ENCODE assay signal across 8 mouse cellular contexts in the genomic region with DNA sequence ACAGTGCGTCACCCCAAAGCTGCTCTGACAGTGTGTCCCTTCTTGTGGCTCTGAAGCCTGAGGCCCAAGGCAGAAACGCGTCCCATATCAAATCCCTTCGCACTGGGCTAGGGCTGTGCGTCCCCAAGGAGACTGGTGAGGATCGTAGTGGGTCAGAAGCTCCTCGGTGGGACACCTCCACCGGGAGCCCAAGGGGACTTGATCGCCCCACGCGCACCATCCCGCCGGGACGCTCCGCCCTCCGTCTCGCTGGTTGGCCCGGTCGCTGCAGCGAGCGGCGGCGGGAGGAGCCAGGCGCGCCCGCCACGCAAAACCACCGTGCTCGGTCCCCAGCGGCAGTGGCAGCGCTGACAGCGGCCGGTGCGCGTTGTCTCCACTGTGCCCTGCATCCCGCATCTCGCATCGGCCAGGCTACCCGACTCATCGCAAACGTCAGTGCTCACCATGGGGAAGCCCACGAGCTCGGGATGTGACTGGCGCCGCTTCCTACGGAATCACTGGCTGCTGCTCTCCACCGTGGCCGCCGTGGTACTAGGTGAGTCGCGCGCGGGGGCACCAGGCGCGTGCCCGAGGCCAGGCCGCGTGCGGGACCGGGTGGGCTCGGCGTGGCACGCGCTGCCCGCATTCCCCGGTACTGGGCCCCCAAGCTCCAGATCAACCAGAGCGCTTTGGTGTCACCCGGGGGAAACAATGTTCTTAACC. TPM values are rescaled to one million over a fixed set of nuclear protein-coding genes. Genes with fewer than 3 reads are reported as not detected.
DNase-seq lines count a peak whose midpoint lies in the region; ATAC-seq and TF ChIP-seq lines count a peak whose summit lies in the region.

Slc1a1 (plus strand) TSS at position 252 of the 702 bp plus-strand sequence.

- H3K27ac ChIP-seq in forebrain, embryonic 14.5 days (ENCODE audit: low read depth, low read length) = 0 out of 2 replicates have a peak within 1 kb of the TSS, but pooled peaks have one; percentile 35
- no peak within 1 kb of the TSS for H3K27ac ChIP-seq in liver, embryonic 15.5 days (replicated peaks)
- H3K27ac ChIP-seq in neural tube, embryonic 13.5 days (replicated peaks) = peak within 1 kb of the TSS; percentile 82

- peaks cover 50% of the 10 kb centered on the region for H3K4me1 ChIP-seq in E14TG2a.4 (replicated peaks; ENCODE audit: low read depth, low read length)
- no peaks in the 10 kb centered on the region; the same call in 1 of the 2 replicates for H3K4me1 ChIP-seq in forebrain, embryonic 14.5 days (ENCODE audit: control insufficient read depth, insufficient read depth, low read length)
- no peaks in the 10 kb centered on the region for H3K4me1 ChIP-seq in liver, embryonic 15.5 days (replicated peaks)
- H3K4me1 ChIP-seq in neural tube, embryonic 13.5 days (replicated peaks) = peaks cover 19% of the 10 kb centered on the region

- no peak for TF ChIP-seq CTCF in E14TG2a.4 (conservative IDR thresholded peaks at IDR 0.05; ENCODE audit: low read length)

- intact Hi-C loops in heart, postnatal 36 days (cut with DNase I) = no loop called here

- peak; percentile 87 for ATAC-seq in cerebellum, adult (ENCODE audit: insufficient number of reproducible peaks, low FRiP score, low TSS enrichment)
- ATAC-seq in forebrain, embryonic 14.5 days = peak; percentile 93
- no peak for ATAC-seq in liver, embryonic 15.5 days (ENCODE audit: insufficient read depth)
- ATAC-seq in neural tube, embryonic 13.5 days (ENCODE audit: low read depth) = peak; percentile 93

- peak within 1 kb of the TSS; percentile 83 for H3K4me3 ChIP-seq in E14TG2a.4 (replicated peaks; ENCODE audit: low read length)
- H3K4me3 ChIP-seq in forebrain, embryonic 14.5 days (ENCODE audit: low read depth, low read length) = peak within 1 kb of the TSS; percentile 53
- peak within 1 kb of the TSS; percentile 44 for H3K4me3 ChIP-seq in liver, embryonic 15.5 days (replicated peaks)
- H3K4me3 ChIP-seq in neural tube, embryonic 13.5 days = peak within 1 kb of the TSS; percentile 63

- H3K9ac ChIP-seq in forebrain, embryonic 14.5 days (ENCODE audit: low read length) = peak within 1 kb of the TSS; percentile 68
- no peak within 1 kb of the TSS for H3K9ac ChIP-seq in liver, embryonic 15.5 days
- H3K9ac ChIP-seq in neural tube, embryonic 13.5 days = peak within 1 kb of the TSS; percentile 78

- H3K4me2 ChIP-seq in forebrain, embryonic 14.5 days (ENCODE audit: low read length) = peak within 1 kb of the TSS; percentile 79
- H3K4me2 ChIP-seq in liver, embryonic 15.5 days = peak within 1 kb of the TSS; percentile 66
- peak within 1 kb of the TSS; percentile 91 for H3K4me2 ChIP-seq in neural tube, embryonic 13.5 days

- H3K27me3 ChIP-seq in E14TG2a.4 (ENCODE audit: insufficient read depth, low read length) = peaks cover 38% of the 10 kb centered on the region
- H3K27me3 ChIP-seq in forebrain, embryonic 14.5 days (replicated peaks; ENCODE audit: control insufficient read depth, insufficient read depth, low read length) = no peaks in the 10 kb centered on the region
- H3K27me3 ChIP-seq in liver, embryonic 15.5 days = peaks cover 41% of the 10 kb centered on the region
- peaks cover 16% of the 10 kb centered on the region for H3K27me3 ChIP-seq in neural tube, embryonic 13.5 days

- H3K36me3 ChIP-seq in E14TG2a.4 (ENCODE audit: insufficient read depth, low read length) = no peaks in the 10 kb centered on the region
- no peaks in the 10 kb centered on the region for H3K36me3 ChIP-seq in forebrain, embryonic 14.5 days (ENCODE audit: control insufficient read depth, insufficient read depth, low read length)
- no peaks in the 10 kb centered on the region for H3K36me3 ChIP-seq in liver, embryonic 15.5 days (replicated peaks)
- H3K36me3 ChIP-seq in neural tube, embryonic 13.5 days = no peaks in the 10 kb centered on the region

- H3K9me3 ChIP-seq in E14TG2a.4 (ENCODE audit: low read length) = peaks cover 6% of the 10 kb centered on the region; the same call in 1 of the 2 replicates
- H3K9me3 ChIP-seq in forebrain, embryonic 14.5 days (replicated peaks; ENCODE audit: control insufficient read depth, low read length) = no peaks in the 10 kb centered on the region
- no peaks in the 10 kb centered on the region for H3K9me3 ChIP-seq in liver, embryonic 15.5 days (replicated peaks)
- no peaks in the 10 kb centered on the region for H3K9me3 ChIP-seq in neural tube, embryonic 13.5 days

- DNase-seq in forebrain, embryonic 14.5 days (ENCODE audit: low spot score) = peak; percentile 80
- DNase-seq in heart, postnatal 36 days = peak; percentile 30 to 44
- DNase-seq in layer of hippocampus, adult 18-20 months (ENCODE audit: low spot score in 2 of 2) = peak; percentile 85 to 87
- peak; percentile 14 for DNase-seq in urinary bladder, postnatal 25 days (ENCODE audit: low spot score)

- WGBS in forebrain, embryonic 14.5 days = 1% methylated on average over 63 of the region's 68 CpGs
- WGBS in liver, embryonic 15.5 days (ENCODE audit: insufficient replicate concordance) = 2% methylated on average over 68 of the region's 68 CpGs
- under 1% methylated on average over 68 of the region's 68 CpGs for WGBS in neural tube, embryonic 13.5 days

RNA-seq across cellular contexts. Expression of gene Slc1a1, which starts in this region (rescaled TPM):
- polyA plus RNA-seq in forebrain, embryonic 14.5 days (2014; fragmentation: Nextera tagmentation; extraction: Ambion mirVana) = 9.3 and 13.6 TPM in 2 replicates
- total RNA-seq in heart, postnatal 36 days (2021) = 1 to 10 TPM in 1 of 2 experiments, under 1 TPM in 1; 0.95 to 1.3 TPM
- total RNA-seq in layer of hippocampus, adult 18-20 months (2021) = 100 to 1,000 TPM; 137 to 138 TPM
- polyA plus RNA-seq in liver, embryonic 15.5 days (2015; fragmentation: Nextera tagmentation; extraction: Ambion mirVana) = 0.07 and 0.08 TPM in 2 replicates
- polyA plus RNA-seq in neural tube, embryonic 13.5 days (2015; fragmentation: Nextera tagmentation; extraction: Ambion mirVana) = 27.4 and 29.3 TPM in 2 replicates

Comparison
In these comparisons a context has a peak if more than half of its experiments do, and no peak if none do; other contexts are left out.
1. RNA of gene Slc1a1 (total RNA-seq): 137 to 138 TPM in layer of hippocampus, adult 18-20 months; 0.95 to 1.3 TPM in heart, postnatal 36 days; every median in the first group is over 10 times any median in the second.
2. DNase-seq: peak in every context shown above with its lines; median percentile 86 in layer of hippocampus, adult 18-20 months; 80 in forebrain, embryonic 14.5 days; 37 in heart, postnatal 36 days; 14 in urinary bladder, postnatal 25 days.
3. Peak in every context shown above with its lines, with median percentiles within 50 percentile points of each other: H3K4me3 ChIP-seq and H3K4me2 ChIP-seq.